Mouse (Mus musculus) adrenal gland, postnatal 10 days (tissue): ENCODE measurements around the gene Ksr1. TPM values are rescaled to one million over a fixed set of nuclear protein-coding genes. Genes with fewer than 3 reads are reported as not detected.

Experiments used
- DNase-seq: peaks from one replicate; pipeline ENCODE4 v3.0.0; 2021; ENCODE audit warnings: mixed read lengths
- total RNA-seq, 2 experiments: library from RNA; stranded (reverse); gene quantifications; 2 replicates each; pipeline ENCODE4 v1.2.3; 2021

The Ksr1 gene
- total RNA-seq, 2 experiments from 2014 or later = 12.0 to 17.3 TPM

DNA sequence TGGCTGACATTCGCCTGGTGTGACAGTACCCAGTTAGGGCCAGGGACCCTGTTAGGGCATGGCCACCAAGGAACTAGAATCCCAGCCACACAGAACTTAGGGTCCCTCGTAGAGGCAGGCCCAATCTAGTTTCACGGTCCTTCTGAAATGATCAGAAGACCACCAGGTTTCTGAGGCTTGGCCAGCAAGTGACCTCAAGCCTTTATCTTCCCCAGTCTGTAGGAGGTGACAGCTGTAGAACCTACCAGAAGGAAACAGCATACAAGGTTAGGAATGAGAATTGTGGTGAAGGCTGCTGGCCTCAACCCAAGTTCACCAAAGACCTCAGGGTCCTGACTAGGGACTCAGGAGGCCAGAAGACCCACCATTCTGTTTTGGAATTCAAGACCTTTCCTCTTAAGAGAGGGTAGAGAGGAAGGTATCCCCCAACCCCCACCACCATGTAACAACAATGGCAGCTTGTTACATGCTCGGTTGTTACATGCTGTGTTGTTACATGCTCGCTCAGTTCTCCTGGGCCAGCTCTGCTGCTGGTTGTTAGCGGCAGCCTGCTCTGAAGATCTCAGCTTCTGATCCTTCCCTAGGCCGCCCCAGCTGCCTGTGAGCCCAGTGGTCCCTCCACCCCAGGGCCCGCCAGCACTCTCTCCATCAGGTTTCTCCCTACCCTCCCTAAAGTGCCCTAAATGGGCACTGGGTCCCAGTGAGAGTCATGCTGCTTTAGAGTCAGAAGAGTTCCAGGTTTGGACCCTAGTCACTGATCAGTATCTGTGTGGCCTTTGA, 169.3 kb downstream of the Ksr1 start:
- no peak for DNase-seq

DNA sequence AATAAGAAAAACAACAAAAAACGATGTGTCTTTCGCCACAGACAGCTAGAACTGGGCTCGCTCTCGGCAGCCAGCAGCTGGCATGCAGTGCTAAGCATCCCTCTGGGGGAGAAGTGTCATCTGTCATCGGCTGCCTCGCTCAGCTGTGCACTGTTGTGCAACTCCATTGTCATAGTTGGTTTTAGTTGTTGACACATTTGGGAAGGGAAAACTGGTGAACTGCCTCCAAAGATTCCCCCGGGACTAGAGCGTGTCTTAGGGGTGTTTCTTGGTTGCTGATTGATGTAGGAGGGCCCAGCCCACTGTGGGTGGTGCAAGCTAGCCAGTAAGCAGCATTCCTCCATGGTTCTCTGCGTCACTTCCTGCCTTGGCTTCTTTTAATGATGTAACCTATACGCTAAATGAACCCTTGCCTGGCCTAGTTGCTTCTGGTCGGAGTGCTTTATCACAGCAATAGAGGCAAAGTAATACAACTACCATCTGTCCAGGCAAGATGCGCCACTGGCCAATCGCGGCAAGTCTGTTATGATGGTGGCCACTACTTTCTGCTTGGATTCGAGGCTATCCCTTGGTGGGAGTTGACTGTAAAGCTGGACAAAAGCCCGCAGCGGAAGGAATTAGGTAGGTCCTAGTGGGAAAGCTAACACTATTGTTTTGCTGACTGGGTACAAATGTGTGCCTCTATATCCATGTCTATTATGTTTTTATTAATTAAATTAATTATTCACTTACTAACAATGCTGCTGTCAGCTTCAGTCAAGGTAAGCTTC, 172.6 kb downstream of the Ksr1 start:
- DNase-seq = peak; percentile 65

DNA sequence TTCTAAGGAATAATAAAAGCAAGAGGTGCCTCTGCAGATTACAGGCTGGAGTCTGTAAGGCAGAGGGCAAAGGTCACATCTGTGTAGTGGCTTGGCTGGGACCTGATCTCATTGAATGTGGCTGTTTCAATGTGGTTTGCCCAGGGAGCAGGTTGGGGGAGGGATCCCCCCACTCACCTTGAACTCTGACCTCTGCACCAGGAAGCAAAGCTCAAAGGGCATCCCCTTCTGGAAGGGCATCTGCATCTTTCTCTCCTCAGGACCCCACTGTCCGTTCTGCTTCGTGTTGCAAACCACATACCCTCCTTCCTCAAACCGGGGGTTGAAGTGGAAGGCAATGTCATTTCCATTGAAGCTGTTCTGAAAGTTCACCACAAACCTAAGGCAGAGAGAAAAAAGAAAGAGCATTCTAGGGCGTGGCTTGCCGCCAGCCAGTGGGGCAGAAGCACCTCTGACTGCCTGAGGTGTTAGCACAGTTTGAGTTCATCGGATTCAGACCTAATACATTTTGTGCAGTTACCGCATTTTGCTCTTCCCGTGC, 173.3 kb downstream of the Ksr1 start:
- no peak for DNase-seq

DNA sequence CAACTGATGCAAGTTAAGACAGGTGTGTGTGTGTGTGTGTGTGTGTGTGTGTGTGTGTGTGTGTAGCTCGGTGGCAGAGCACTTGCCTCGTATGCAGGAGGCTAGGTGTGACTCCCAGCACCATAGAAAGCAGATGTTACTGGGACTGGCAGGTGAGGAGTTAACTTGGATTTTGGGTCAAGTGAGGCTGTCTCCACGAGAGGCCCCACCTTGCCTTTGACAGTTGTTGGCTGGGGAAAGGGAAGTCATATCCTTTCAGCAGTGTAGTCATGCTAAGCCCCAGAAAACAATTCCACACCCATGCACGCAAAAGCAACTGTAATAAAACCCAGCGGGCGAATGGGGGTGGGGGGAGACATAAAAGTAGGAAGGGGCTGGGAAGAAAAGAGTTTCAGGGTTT, 173.9 kb downstream of the Ksr1 start:
- no peak for DNase-seq

DNA sequence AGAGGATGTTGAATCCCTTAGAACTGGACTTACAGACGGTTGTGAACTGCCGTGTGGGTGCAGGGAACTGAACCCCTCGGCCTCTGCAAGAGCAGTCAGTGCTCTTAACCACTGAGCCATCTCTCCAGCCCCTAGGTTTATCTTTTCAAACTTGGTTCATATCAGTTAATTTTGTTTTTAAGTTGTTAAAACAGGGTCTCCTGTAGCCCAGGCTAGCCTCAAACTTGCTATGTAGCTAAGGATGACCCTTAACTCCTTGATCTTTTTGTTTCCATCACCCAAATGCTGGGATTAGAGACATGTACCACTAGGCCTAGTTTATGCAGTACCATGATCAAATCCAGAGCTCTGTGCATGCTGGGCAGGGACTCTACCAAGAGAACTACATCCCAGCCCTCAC, 174.5 kb downstream of the Ksr1 start:
- DNase-seq = no peak

DNA sequence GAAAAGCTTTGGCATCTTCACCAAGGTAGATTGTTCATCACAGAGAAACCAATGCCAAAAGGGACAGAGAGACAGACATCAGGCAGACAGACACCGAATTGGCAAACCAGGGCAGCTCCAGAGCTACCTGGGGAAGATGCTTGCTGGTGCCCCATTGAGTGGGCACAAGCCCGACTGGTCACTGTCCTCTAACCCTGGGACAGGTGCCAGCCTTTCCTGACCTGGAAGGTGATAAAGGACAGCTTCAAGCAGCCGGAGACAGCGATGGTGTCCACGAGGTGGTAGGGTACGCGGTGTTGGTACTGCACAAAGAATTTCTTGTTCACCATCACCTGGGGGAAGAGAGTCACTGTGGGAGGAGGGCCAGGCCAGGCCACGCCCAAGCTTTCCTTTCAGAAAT, 175.1 kb downstream of the Ksr1 start:
- no peak for DNase-seq

DNA sequence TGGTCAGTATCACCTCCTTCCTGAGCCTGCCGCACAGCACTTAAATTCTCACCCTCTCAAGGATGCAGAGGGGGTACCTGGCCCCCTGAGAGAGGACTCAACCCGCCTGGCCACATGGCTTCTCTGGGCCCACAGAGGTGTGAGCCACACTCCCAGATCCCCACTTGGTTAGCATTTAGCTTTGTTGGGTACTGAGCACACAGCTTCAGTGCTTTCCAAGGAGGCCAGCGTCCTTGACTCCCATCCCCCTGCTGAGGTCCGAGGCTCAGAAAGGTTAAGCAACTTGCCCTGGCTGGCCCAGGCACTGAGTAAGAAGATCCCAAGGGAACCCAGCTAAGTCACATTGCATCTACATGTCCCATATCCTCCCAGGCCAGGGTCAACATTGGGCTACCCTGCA, 178.1 kb downstream of the Ksr1 start:
- peak; percentile 48 for DNase-seq

DNA sequence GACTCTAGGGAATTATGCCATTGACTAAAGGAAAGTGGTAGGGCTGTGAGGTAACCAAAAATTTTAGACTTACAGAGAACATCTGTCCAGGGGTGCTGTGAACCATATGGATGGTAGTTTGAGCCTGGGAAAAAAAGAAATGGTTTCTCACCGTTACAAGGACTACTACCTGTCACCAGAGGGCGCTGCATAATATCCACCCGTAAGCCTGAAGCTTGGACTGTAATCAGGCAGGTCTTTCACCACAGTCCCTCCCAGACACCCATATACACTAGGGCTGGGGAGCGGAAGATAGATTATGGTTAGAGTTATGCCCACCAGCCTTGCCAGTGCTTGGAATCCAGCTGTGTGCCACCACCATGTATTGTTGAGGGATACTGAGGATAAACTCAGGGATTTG, 178.8 kb downstream of the Ksr1 start:
- DNase-seq = peak; percentile 59

Other genes with a start within 250 kb of the Ksr1 start
- 1 to 10 TPM; 3.8 to 5.2 TPM for gene Nos2, start 225.6 kb downstream of the Ksr1 start, total RNA-seq
- 100 to 1,000 TPM in 1 of 2 experiments, 10 to 100 TPM in 1; 67.1 to 118 TPM for gene Lgals9, start 161.5 kb downstream of the Ksr1 start, total RNA-seq
- gene Wsb1, start 108.3 kb upstream of the Ksr1 start, total RNA-seq = 10 to 100 TPM; 50.3 to 68.1 TPM
- not detected for gene Gm9964, start 150.5 kb upstream of the Ksr1 start, total RNA-seq
- 10 to 100 TPM; 41.3 to 62.7 TPM for gene Nf1, start 193.3 kb upstream of the Ksr1 start, total RNA-seq